Mouse (Mus musculus) kidney, adult 2 months (tissue): ENCODE data around the gene Tmem116.

ENCODE experiments used
- CTCF ChIP-seq: fragments of 200-500 bp; conservative IDR thresholded peaks from 2 replicates; pipeline ENCODE4 v1.5.1; 2011; ENCODE audit warnings: low read depth, mild to moderate bottlenecking, control low read depth, low read length, moderate library complexity, mixed read lengths; ENCODE audit not compliant: insufficient read depth, insufficient read length
- POLR2A ChIP-seq: fragments of 200-500 bp; IDR thresholded peaks from one replicate; pipeline ENCODE4 v1.6.1; 2011; ENCODE audit warnings: low read depth, low read length, control low read depth

GRCm38 (mm10) chr5:121463601-121464250 lies 12.0 kb downstream of the Tmem116 start:
- TF ChIP-seq POLR2A (no peak), CTCF (no peak)
